Mouse (Mus musculus) neural tube, embryonic 13.5 days (tissue): ENCODE data around the gene Arfgap2. TPM values are rescaled to one million over a fixed set of nuclear protein-coding genes. Genes with fewer than 3 reads are reported as not detected.

Experiments used
- ATAC-seq: fragments of 200-750 bp; cut with Nextera tagmentation; 2 replicates; pipeline ENCODE4 v1.8.0; 2017; ENCODE audit warnings: low read depth, mild to moderate bottlenecking, moderate TSS enrichment, moderate library complexity
- H3K27ac ChIP-seq: fragments of 300-500 bp; sonication (generic); replicated peaks from 2 replicates; pipeline ENCODE4 v1.5.1; 2015; ENCODE audit warnings: moderate library complexity, mild to moderate bottlenecking, inconsistent platforms
- H3K27me3 ChIP-seq: fragments of 300-500 bp; sonication (generic); 2 replicates; pipeline ENCODE4 v1.6.1; 2015; ENCODE audit warnings: mild to moderate bottlenecking, inconsistent platforms
- H3K36me3 ChIP-seq: fragments of 300-500 bp; sonication (generic); 2 replicates; pipeline ENCODE4 v1.6.1; 2015; ENCODE audit warnings: mild to moderate bottlenecking, inconsistent platforms
- H3K4me1 ChIP-seq: fragments of 300-500 bp; sonication (generic); replicated peaks from 2 replicates; pipeline ENCODE4 v1.6.1; 2015; ENCODE audit warnings: inconsistent platforms
- H3K4me2 ChIP-seq: fragments of 300-500 bp; sonication (generic); 2 replicates; pipeline ENCODE4 v1.6.1; 2015; ENCODE audit warnings: inconsistent platforms, mild to moderate bottlenecking, moderate library complexity
- H3K4me3 ChIP-seq: fragments of 300-500 bp; sonication (generic); 2 replicates; pipeline ENCODE4 v1.5.1; 2015; ENCODE audit warnings: mild to moderate bottlenecking, inconsistent platforms
- H3K9ac ChIP-seq: fragments of 300-500 bp; sonication (generic); 2 replicates; pipeline ENCODE4 v1.6.1; 2015; ENCODE audit warnings: moderate library complexity, mild to moderate bottlenecking, inconsistent platforms
- H3K9me3 ChIP-seq: fragments of 300-500 bp; sonication (generic); 2 replicates; pipeline ENCODE4 v1.6.1; 2016; ENCODE audit warnings: inconsistent platforms
- WGBS: fragments of 180-500 bp; shearing (Covaris S2); methylation state at CpG from one replicate; pipeline ENCODE4 v1.1.7; 2015; 5-methylcytosine and 5-hydroxymethylcytosine counted together
- polyA plus RNA-seq: library from polyadenylated mRNA; unstranded; fragments of >200 nt; fragmentation: Nextera tagmentation; extraction: Ambion mirVana; gene quantifications from 2 replicates; pipeline ENCODE4 v1.2.1, GENCODE M21; 2015

Gene Arfgap2
- polyA plus RNA-seq, 1 experiment from 2014 or later, result 67.0 TPM

GRCm38 (mm10) chr2:91268042-91268441 lies 3.3 kb downstream of the Arfgap2 start:
- H3K4me2 ChIP-seq, result no peak overlapping the region
- no peak overlapping the region for H3K4me3 ChIP-seq
- H3K4me1 ChIP-seq, result peaks cover 20% of the 10 kb centered on the region
- H3K27ac ChIP-seq, result no peak overlapping the region
- no peaks in the 10 kb centered on the region for H3K9me3 ChIP-seq
- no peak for ATAC-seq
- peaks cover 61% of the 10 kb centered on the region for H3K36me3 ChIP-seq
- WGBS, result 93% methylated on average over 3 of the region's 3 CpGs
- H3K9ac ChIP-seq, result no peak overlapping the region
- no peaks in the 10 kb centered on the region for H3K27me3 ChIP-seq

- Histone ChIP-seq H3K4me3 (no peak overlapping the region), H3K4me2 (no peak overlapping the region), H3K27me3 (no peaks in the 10 kb centered on the region), H3K36me3 (peaks cover 68% of the 10 kb centered on the region), H3K27ac (no peak overlapping the region), H3K4me1 (peaks cover 20% of the 10 kb centered on the region), H3K9me3 (no peaks in the 10 kb centered on the region), H3K9ac (no peak overlapping the region)
- 86% methylated on average over 2 of the region's 2 CpGs for WGBS
- ATAC-seq, result no peak
Observed at GRCm38 (mm10) chr2:91268706-91269105, 3.9 kb downstream of the Arfgap2 start.

- 95% methylated on average over 8 of the region's 8 CpGs for WGBS
- Histone ChIP-seq H3K4me3 (no peak overlapping the region), H3K4me2 (no peak overlapping the region), H3K36me3 (peaks cover 78% of the 10 kb centered on the region), H3K4me1 (peaks cover 12% of the 10 kb centered on the region), H3K27ac (no peak overlapping the region), H3K27me3 (no peaks in the 10 kb centered on the region), H3K9ac (no peak overlapping the region), H3K9me3 (no peaks in the 10 kb centered on the region)
- ATAC-seq, result no peak
Observed at GRCm38 (mm10) chr2:91269687-91270133, 4.9 kb downstream of the Arfgap2 start.

GRCm38 (mm10) chr2:91278749-91279371 lies 14.1 kb downstream of the Arfgap2 start:
- Histone ChIP-seq H3K4me1 (0 out of 2 replicates have a peak, but pooled peaks cover 6% of the 10 kb centered on the region), H3K4me2 (no peak overlapping the region), H3K27ac (no peak overlapping the region; the same call in 1 of the 2 replicates), H3K4me3 (no peak overlapping the region), H3K9me3 (no peaks in the 10 kb centered on the region), H3K36me3 (peaks cover 56% of the 10 kb centered on the region), H3K9ac (0 out of 2 replicates have a peak overlapping the region, but pooled peaks have one; percentile 31), H3K27me3 (no peaks in the 10 kb centered on the region)
- 33% methylated on average over 10 of the region's 10 CpGs for WGBS
- peak; percentile 66 for ATAC-seq

- Histone ChIP-seq H3K4me1 (peaks cover 10% of the 10 kb centered on the region; the same call in 1 of the 2 replicates), H3K27ac (no peak overlapping the region), H3K36me3 (peaks cover 51% of the 10 kb centered on the region), H3K27me3 (no peaks in the 10 kb centered on the region), H3K9me3 (no peaks in the 10 kb centered on the region), H3K4me3 (no peak overlapping the region), H3K4me2 (no peak overlapping the region), H3K9ac (no peak overlapping the region)
- 56% methylated on average over 2 of the region's 2 CpGs for WGBS
- peak; percentile 23; the same call in 1 of the 2 replicates for ATAC-seq
Observed at GRCm38 (mm10) chr2:91279372-91279755, 14.6 kb downstream of the Arfgap2 start.

GRCm38 (mm10) chr2:91281366-91281765 lies 16.6 kb downstream of the Arfgap2 start:
- H3K36me3 ChIP-seq, result peaks cover 31% of the 10 kb centered on the region
- H3K4me1 ChIP-seq, result peaks cover 16% of the 10 kb centered on the region; the same call in 1 of the 2 replicates
- no peak for ATAC-seq
- no peaks in the 10 kb centered on the region for H3K9me3 ChIP-seq
- H3K9ac ChIP-seq, result no peak overlapping the region
- no peak overlapping the region for H3K4me3 ChIP-seq
- WGBS, result 53% methylated on average over 5 of the region's 5 CpGs
- H3K27ac ChIP-seq, result no peak overlapping the region
- no peak overlapping the region for H3K4me2 ChIP-seq
- H3K27me3 ChIP-seq, result no peaks in the 10 kb centered on the region

GRCm38 (mm10) chr2:91283972-91284371 lies 19.2 kb downstream of the Arfgap2 start:
- Histone ChIP-seq H3K4me2 (no peak overlapping the region), H3K27ac (no peak overlapping the region), H3K36me3 (peaks cover 16% of the 10 kb centered on the region), H3K27me3 (no peaks in the 10 kb centered on the region), H3K9ac (no peak overlapping the region), H3K4me3 (no peak overlapping the region), H3K4me1 (peaks cover 14% of the 10 kb centered on the region; the same call in 1 of the 2 replicates), H3K9me3 (0 out of 2 replicates have a peak, but pooled peaks cover 3% of the 10 kb centered on the region)
- ATAC-seq, result no peak
- 90% methylated on average over 3 of the region's 3 CpGs for WGBS

- ATAC-seq, result 0 out of 2 replicates have a peak, but pooled peaks have one; percentile 32
- Histone ChIP-seq H3K27me3 (no peaks in the 10 kb centered on the region), H3K4me3 (no peak overlapping the region), H3K27ac (no peak overlapping the region), H3K4me1 (peaks cover 10% of the 10 kb centered on the region; the same call in 1 of the 2 replicates), H3K9ac (no peak overlapping the region), H3K36me3 (peaks cover 16% of the 10 kb centered on the region), H3K9me3 (0 out of 2 replicates have a peak, but pooled peaks cover 3% of the 10 kb centered on the region), H3K4me2 (no peak overlapping the region)
- WGBS, result 54% methylated on average over 13 of the region's 13 CpGs
Observed at GRCm38 (mm10) chr2:91284375-91285199, 19.8 kb downstream of the Arfgap2 start.

- no peaks in the 10 kb centered on the region for H3K27me3 ChIP-seq
- peak; percentile 54; the same call in 1 of the 2 replicates for ATAC-seq
Observed at GRCm38 (mm10) chr2:91285885-91286505, 21.2 kb downstream of the Arfgap2 start.

GRCm38 (mm10) chr2:91287563-91287962 lies 22.8 kb downstream of the Arfgap2 start:
- peaks cover 21% of the 10 kb centered on the region; the same call in 1 of the 2 replicates for H3K4me1 ChIP-seq
- 84% methylated on average over 6 of the region's 6 CpGs for WGBS
- peaks cover 9% of the 10 kb centered on the region for H3K36me3 ChIP-seq
- H3K4me3 ChIP-seq, result no peak overlapping the region
- ATAC-seq, result no peak
- no peak overlapping the region for H3K9ac ChIP-seq
- no peak overlapping the region for H3K4me2 ChIP-seq
- no peaks in the 10 kb centered on the region for H3K27me3 ChIP-seq
- H3K27ac ChIP-seq, result no peak overlapping the region
- 0 out of 2 replicates have a peak, but pooled peaks cover 3% of the 10 kb centered on the region for H3K9me3 ChIP-seq

More at GRCm38 (mm10) chr2:91285885-91286505, 21.2 kb downstream of the Arfgap2 start:
- 0 out of 2 replicates have a peak overlapping the region, but pooled peaks have one; percentile 3 for H3K27ac ChIP-seq
- H3K4me1 ChIP-seq, result peaks cover 12% of the 10 kb centered on the region; the same call in 1 of the 2 replicates
- H3K9me3 ChIP-seq, result 0 out of 2 replicates have a peak, but pooled peaks cover 3% of the 10 kb centered on the region
- peaks cover 15% of the 10 kb centered on the region for H3K36me3 ChIP-seq
- no peak overlapping the region for H3K9ac ChIP-seq
- no peak overlapping the region for H3K4me2 ChIP-seq
- no peak overlapping the region for H3K4me3 ChIP-seq
- WGBS, result 14% methylated on average over 7 of the region's 7 CpGs

GRCm38 (mm10) chr2:91291197-91292007 lies 26.6 kb downstream of the Arfgap2 start:
- Histone ChIP-seq H3K27me3 (no peaks in the 10 kb centered on the region), H3K9me3 (0 out of 2 replicates have a peak, but pooled peaks cover 3% of the 10 kb centered on the region), H3K27ac (no peak overlapping the region), H3K36me3 (peaks cover 13% of the 10 kb centered on the region), H3K4me2 (no peak overlapping the region), H3K9ac (no peak overlapping the region), H3K4me3 (no peak overlapping the region), H3K4me1 (peaks cover 11% of the 10 kb centered on the region; the same call in 1 of the 2 replicates)
- 71% methylated on average over 12 of the region's 12 CpGs for WGBS
- no peak for ATAC-seq
